18 mouse cellular contexts compared by ENCODE assay signal in the genomic region with DNA sequence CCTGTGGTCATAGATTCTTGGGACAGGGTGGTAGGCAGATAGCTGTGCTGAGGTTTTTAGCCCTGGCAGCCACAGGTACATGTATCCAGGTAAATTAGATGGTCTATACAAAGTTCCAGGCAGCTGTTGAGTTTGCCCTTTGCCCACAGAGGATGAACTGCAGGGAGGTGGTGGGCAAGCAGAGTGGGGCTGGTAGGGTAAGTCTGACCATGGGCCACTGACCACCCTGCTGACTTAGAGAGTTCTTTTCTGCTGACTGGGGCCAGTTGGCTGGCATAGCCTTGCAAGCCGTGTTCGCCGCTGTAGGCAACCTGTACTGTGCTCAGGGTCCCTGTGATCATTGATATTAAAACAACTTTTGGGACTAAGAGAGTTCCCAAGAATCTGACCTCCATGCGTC.
"Had no signal": no experiment of that assay in that cellular context is flagged by ENCODE, and none has a peak within 500 bp of the region (broad histone marks: within the 10 kb centered on the region; RNA-seq: fewer than 3 reads in every experiment).

No protein-coding gene starts in this region.

- H3K9me3 ChIP-seq: intestine, embryonic 15.5 days; limb, embryonic 12.5 days; limb, embryonic 15.5 days; lung, embryonic 15.5 days; midbrain, embryonic 10.5 days; midbrain, embryonic 13.5 days had no signal

- ATAC-seq: hindbrain, embryonic 16.5 days; intestine, embryonic 15.5 days; midbrain, embryonic 13.5 days had no signal

- H3K4me3 ChIP-seq: intestine, embryonic 15.5 days; left cerebral cortex, adult 2 months; limb, embryonic 12.5 days; limb, embryonic 15.5 days; lung, embryonic 15.5 days; midbrain, embryonic 10.5 days; midbrain, embryonic 13.5 days had no signal

- H3K4me1 ChIP-seq: midbrain, embryonic 10.5 days had no signal

- DNase-seq: layer of hippocampus, postnatal 36 days; left cerebral cortex, postnatal 4 days; lung, adult 18-20 months; lung, postnatal 10 days; lung, postnatal 36 days; thymus, adult 2 months; thymus, postnatal 14 days; thymus, postnatal 4 days had no signal

- H3K4me2 ChIP-seq: intestine, embryonic 15.5 days; limb, embryonic 12.5 days; limb, embryonic 15.5 days; liver, embryonic 11.5 days; lung, embryonic 15.5 days; midbrain, embryonic 13.5 days had no signal

- H3K27ac ChIP-seq: left cerebral cortex, adult 2 months; limb, embryonic 12.5 days; limb, embryonic 15.5 days; liver, embryonic 14.5 days; lung, embryonic 15.5 days; midbrain, embryonic 10.5 days; midbrain, embryonic 13.5 days had no signal

- H3K27me3 ChIP-seq: intestine, embryonic 15.5 days; limb, embryonic 12.5 days; limb, embryonic 15.5 days; lung, embryonic 15.5 days; midbrain, embryonic 13.5 days had no signal

- H3K9ac ChIP-seq: intestine, embryonic 15.5 days; limb, embryonic 12.5 days; limb, embryonic 15.5 days; liver, embryonic 14.5 days; lung, embryonic 15.5 days; midbrain, embryonic 13.5 days had no signal
